Mouse (Mus musculus): ENCODE results near the gene Rsc1a1.

Rsc1a1 gene

DNA sequence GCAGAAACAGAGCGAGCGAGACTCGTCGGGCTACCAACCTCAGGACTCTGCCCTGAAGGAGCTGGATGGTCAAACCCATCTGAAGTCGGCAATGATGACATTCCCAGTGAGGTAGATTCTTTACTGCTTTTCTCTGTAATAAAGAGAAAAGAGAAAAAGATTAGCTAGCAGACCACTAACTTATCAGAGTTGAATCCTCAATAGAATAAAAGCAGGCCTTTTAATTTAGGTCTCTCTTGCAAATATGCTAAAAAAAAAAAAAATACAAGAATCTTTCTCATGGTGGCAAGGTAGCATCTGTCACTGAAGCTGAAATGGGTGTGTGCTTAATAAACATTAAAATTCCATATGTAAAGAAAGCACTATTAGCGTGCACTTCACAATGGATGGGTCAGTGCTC lies at the start of gene Rsc1a1:
Gene Rsc1a1, minus strand, starts transcription at position 101 of the 400 bp plus-strand sequence.
- DNase-seq (ENCODE audit: low spot score): no peak

DNA sequence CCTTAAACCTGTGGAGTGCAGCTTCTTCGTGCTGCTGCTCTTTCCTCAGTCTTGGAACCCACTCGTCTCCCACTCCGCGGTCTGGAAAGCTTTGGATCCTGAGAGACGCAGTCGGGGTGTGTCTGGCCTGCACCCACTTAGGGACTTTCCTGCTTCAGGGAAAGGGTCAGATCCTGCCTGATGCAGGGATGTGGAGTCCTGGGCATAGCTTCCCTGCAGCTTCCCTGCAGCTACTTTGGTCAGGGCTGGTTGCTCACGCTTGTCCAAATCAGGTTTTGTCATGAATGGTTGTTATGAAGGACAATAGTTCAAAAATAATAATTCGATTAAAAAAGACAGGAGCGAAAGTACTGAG lies 49.8 kb upstream of the Rsc1a1 start:
- DNase-seq (ENCODE audit: low spot score): no peak

DNA sequence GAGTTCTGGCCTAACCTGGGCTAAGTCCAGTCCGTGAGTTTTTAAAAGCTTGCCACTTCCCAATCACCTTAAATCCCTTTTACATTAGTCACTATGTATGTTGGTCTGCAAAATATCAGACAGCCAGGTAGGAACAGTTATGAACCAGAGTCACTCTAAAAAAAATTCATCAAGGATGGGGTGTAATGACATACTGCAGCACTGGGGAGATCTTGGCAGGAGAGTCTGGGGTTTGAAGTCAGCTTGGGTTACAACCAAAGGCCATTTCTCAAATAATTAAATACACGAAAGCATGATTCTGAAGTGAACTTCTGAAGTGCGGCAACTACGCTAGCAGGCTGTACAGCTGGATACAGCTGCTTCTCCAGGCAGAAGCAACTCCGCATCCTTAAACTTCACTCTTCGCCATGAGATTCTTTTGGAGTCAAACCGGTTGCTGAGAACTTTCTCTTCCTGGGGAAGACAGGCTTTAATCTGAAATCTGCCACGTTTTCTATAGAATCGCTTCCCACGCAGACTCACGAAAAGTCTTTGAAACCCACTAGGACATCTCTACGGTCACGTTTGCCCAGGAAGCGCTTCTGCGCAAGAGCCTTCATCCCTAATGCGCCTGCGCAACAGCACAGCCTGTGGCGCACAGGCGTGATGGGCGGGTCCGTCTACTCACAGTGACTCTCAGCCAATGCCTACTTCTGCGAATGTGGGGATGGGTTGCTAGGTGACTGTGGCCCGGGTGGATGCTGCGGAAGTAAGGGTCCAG lies 49.2 kb upstream of the Rsc1a1 start:
- DNase-seq (ENCODE audit: low spot score): peak; percentile 89

DNA sequence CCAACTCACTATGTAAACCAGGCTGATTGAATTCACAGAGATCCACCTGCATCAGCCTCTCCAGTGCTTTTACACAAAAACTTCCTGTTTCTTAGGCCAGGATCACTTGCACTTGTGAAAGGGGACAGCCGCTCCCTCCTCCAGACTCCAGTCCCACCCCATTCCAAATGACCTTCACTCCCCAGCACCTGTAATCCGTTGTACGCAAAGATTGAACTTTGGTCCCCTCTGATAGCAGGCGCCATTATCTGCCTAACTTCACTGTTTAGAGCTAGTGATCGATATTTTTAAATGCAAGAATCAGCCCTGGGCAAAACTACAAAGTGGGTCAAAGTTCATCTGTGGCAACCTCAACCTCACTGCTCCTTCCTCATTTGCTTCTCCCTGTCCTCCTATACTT lies 46.4 kb upstream of the Rsc1a1 start:
- no peak for DNase-seq (ENCODE audit: low spot score)

DNA sequence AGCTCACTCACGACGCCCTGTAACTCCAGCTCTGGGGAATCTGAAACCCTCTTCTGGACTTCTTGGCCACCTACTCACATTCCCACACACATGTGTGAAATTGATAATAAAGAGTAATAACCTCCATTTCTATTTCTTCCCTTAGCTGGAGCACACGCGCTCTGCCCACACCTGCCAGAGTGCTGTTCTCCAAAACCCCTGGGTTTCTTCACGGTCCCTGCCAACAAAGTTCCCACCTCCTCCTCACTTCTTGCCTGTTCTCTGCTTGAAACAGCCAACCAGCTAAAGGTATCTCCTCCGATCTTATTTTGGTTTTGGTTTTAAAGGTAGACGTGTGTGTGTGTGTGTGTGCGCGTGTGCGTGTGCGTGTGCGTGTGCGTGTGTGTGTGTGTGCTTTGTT lies 45.0 kb upstream of the Rsc1a1 start:
- DNase-seq (ENCODE audit: low spot score): no peak

DNA sequence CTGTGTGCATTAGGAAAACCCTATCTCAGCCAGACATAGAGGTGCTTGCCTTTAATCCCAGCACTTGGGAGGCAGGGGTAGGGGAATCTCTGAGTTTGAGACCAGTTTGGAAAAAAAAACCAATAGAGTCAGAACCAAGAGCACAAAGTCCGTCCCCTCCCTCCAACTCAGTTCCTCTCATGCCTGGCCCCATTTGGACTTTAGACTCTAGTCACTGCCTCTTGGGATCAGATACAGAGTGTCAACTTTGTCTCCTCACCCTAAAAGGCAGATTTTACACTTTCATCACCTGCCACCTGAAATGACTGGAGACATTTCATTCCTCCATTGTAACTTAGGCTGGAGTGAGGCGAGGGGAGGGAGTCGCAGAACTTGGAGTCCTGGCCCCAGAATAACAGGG lies 43.9 kb upstream of the Rsc1a1 start:
- no peak for DNase-seq (ENCODE audit: low spot score)

DNA sequence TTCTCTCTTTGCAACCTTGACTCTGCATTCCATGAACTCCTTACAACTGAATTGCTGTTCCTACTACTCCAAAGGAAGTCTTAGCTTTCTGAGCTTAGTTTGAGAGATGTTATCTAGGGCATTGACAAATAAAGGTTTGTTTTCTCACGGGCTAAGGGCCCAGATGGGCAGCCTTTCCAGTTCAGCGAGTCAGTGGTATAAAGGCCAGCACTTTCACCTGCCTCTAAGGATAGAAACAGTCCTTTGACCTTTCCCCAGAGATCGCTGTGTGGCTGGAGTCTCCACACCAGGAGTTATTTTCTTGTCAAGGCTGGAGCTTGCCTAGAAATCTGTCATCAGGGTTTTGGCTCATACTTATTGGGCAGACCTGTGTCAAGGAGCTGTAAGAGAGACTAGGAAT lies 40.3 kb upstream of the Rsc1a1 start:
- no peak for DNase-seq (ENCODE audit: low spot score)

DNA sequence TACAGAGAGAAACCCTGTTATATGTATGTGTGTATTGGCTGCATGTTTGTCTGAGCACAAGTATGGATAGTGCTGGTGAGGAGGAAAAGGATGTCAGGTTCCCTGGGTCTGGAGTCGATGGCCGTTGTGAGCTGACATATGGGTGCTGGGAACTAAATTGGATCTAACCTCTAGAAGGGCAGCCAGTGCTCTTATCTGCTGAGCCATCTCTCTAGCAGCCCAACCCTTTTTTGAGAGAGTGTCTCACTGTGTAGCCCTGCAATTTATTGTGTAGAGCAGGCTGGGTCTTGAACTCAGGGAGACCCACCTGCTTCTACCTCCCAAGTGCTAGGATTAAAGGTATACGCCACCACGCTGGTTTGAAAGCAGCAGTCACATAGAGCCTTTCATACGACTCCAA lies 39.9 kb upstream of the Rsc1a1 start:
- no peak for DNase-seq (ENCODE audit: low spot score)

DNA sequence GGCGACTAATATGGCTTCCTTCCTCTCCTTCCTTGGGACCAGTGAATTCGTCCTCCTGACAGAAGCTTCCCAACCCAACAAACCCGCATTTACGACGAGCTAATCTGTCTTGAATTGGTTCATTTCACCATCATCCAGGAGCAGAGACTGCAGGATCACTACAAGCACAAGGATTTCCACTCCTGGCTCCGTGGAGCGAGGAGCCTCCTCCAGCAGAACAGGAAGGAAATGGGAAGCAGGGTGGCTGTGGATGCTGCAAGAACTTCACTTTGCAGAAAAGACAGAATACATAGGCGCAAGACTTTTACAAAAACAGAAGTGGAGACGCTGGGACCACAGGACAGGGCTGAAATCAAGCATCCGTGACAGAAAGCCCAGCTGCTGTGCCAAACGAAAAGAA lies 39.2 kb upstream of the Rsc1a1 start:
- no peak for DNase-seq (ENCODE audit: low spot score)

DNA sequence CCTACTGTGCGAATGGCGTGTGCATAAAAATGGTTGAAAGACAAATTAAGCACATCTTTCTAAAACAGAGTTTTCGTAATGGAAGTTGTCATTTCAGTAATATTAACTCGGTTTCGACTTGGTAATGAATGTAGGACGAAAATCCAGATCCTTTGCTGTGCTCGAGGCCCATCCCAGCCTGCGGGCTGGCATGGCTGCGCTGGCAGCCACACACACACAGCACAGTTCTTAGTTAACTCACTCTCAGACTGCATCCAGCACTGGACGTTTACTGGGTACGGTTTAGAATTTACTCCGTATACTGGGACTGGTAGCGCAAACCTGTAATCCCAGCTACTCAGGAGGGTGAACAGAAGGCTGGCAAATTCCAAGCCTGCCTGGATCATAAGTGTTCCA lies 38.3 kb upstream of the Rsc1a1 start:
- no peak for DNase-seq (ENCODE audit: low spot score)

DNA sequence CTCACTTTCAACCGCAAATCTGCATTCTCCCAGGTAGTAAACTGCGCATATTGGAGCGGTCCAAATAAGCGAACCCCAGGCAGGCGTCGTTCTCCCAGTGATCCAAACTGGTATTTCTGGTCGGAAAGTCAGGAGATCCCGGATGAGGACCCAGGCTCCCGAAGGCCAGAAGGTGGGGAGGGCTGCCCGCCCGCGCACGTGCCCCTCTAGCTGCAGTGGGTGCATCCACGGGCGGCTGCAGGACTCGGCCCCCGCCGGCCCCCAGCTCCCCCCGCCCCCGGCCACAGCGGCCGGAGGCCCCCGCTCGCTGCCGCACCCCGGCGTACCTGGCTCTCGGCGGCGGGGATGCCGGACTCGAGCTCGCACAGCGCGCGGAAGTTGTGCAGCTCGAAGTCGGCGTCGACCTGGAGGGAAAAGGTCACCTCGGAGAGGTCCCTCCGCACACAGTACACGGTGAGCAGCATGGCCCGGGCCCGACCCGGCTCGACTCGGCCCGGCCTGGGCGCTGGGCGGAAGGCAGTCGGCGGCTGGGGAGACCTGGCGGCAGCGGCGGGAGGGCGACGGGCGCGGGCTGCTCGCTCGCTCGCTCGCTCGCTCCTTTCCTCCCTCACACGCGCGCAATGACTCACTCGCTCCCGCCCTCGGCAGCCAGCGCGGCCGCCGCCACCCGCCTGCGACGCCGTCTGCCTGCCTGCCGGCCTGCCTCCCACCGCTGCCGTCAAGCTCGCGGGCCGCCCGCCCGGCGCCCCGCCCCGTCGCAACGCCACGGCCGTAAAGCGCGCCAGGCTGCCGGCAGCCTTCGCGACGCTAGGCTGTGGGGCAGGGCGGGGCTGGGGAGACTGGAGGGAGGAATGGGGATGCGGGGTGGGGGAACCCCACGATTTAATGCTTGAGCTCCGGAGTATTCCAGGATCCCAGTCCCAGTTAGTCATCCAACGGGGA lies 37.6 kb upstream of the Rsc1a1 start, which contains the start of gene Ddi2:
Gene Ddi2, minus strand, starts transcription at position 689 of the 942 bp plus-strand sequence.
- peak; percentile 93 for DNase-seq (ENCODE audit: low spot score)

DNA sequence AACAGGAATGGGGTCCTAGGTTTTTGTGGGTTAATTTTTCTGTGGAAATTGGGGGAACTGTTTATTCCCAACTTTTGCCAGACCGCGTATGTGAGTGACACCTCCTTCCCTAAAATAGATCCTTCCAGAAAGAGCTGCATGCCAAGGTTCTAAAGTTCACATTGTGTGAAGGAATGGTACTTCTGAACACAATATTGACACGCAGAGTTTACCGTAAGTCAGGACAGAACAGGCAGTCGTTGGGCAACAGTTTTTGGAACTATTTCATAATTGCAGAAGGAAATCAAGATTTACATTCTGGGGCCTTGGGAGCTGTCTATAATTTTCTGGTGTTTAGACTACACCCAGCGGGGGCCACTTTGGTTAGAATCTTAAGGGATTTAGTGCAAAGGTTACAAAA lies 36.6 kb upstream of the Rsc1a1 start:
- no peak for DNase-seq (ENCODE audit: low spot score)

DNA sequence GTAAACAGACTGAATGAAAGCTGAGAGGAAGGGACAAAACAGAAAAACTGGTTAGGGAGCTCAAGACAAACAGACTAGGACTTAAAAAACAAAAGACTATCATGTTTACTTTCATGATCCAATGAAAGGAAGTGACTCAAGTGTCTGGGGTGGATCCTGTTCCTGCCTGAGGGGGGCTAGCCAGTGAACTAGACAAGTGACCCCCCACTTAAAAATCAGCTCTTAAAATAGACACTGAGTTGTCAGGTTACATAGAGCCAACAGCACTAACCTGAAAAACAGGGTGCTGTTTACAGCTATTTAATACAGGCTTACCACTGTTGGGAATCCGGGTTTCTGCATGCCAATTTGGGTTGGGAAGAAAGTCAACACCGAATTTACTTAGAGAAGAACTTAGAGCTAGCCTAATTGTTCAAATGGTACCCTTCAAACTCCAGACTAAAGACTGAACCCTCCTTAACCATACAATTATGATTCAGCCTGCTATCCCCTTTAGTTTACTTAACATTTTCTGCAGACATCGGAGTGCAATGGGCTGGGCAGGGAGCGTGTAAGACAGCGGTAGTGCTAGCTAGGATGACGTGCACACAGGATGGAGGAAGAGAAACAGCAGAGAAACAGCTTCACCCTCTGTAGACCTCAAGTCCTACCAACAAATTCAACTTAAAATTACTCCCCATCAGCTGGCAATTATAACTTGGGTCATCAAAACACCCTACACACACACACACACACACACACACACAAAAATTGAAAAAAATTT lies 35.5 kb upstream of the Rsc1a1 start:
- no peak for DNase-seq (ENCODE audit: low spot score)

DNA sequence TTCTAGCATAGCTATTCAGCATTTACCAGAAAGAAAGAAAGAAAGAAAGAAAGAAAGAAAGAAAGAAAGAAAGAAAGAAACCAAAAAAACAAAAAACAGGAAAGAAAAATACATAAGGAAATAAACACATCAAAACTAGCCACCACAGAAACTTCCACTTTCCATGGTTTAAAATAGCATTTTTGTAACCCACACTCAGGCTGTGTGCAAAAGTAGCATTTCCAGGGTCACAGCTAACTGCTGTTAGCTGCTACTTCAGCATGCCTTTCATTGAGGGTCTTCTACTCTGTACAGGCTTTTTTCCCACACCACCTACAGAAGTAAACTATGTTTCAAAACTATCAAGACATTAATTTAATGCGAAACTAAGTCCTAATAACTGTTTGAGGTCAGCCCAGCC lies 33.9 kb upstream of the Rsc1a1 start:
- no peak for DNase-seq (ENCODE audit: low spot score)

DNA sequence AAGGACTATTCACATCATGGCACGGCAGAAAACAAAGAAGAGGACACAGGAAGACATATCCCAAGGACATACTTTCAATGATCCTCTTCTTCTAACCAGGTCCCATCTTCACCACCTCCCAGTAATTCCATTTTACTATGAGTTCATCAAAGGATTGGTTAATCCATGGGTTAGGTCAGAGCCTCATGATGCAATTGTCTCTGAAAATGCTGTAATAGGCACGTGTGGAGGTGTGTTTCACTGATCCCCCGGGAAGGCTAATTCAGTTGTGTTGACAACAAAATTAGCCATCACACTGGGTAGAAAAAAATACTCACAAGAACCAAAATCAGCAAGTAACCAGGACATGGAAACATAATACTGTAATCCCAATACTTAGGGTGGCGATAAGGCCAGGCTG lies 32.2 kb upstream of the Rsc1a1 start:
- no peak for DNase-seq (ENCODE audit: low spot score)

DNA sequence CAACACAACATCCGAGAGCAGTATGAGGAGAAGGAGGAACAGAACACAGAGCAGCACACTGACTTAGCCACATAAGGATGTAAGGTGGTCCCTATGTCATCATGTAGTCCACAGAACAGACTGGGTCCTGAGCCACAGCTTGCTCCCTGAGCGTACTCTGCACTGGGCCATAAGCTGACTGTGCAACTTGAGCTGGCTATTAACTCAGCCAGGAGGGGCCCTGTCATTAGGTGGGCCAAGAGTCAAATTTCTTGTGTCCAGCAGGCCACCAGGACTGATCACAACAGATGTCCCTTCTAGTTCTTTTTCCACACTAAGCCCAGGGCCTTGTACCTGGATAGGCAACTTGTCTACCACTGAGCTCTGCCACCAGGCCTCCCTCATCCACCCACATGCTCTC lies 29.6 kb upstream of the Rsc1a1 start:
- DNase-seq (ENCODE audit: low spot score): no peak

DNA sequence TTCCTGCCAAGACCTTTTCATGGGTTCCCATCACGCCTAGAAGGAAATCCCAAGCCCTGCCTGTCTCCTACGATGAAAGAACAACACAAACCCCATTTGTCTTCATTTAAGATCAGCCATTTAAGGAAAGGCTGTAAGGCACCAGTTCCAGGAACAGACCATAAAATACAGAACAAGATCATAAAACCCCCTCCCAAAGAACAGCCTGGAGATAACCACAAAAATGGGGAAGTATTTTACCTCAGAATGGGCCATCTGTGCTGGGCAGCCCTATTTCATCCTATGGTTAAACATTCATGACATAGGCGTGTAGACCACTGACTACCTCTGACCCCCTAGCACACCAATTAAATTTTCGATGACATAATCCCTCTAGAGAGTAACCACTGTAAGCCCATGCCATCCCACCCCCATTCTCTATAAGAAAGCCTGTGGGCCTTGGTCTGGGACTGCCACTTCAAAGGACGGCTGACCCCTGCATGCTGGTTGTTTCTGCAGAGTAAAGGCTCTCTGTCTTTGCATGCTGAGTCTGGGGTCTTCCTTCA lies 28.3 kb upstream of the Rsc1a1 start:
- no peak for DNase-seq (ENCODE audit: low spot score)

DNA sequence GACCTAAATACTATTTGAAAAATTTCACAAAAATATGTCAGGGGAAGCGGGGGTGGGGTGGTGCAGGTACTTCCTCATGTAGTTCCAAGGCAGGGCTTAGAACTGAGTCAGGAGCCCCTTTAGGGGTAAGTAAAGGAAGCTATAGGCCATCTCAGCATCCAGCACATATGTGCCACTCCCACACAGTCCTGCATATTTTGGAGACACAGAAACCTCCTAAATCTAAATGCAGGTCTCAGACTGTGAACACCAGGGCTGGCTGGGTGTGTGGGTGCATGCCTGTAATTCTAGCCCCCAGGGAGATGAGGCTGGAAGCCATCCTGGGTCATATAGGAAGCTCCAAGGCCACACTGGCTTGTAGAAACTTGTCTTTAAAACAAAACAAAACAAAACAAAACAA lies 25.9 kb upstream of the Rsc1a1 start:
- DNase-seq (ENCODE audit: low spot score): no peak

DNA sequence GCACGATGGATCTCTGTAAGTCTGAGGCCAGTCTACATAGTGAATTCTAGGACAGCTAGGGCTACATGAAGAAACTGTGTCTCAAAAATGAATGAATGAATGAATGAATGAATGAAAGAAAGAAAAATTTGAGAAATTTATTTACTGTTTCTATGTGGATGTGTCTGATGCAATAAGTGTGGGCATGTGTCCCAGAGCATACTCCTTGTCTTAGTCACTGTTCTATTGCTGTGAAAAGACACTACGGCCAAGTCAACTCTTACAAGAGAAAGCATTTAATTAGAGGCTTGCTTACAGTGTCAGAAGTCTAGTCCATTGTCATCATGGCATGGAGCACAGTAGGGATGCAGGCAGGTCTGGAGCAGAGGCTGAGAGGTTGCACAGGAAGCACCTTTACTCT lies 23.6 kb upstream of the Rsc1a1 start:
- DNase-seq (ENCODE audit: low spot score): no peak

DNA sequence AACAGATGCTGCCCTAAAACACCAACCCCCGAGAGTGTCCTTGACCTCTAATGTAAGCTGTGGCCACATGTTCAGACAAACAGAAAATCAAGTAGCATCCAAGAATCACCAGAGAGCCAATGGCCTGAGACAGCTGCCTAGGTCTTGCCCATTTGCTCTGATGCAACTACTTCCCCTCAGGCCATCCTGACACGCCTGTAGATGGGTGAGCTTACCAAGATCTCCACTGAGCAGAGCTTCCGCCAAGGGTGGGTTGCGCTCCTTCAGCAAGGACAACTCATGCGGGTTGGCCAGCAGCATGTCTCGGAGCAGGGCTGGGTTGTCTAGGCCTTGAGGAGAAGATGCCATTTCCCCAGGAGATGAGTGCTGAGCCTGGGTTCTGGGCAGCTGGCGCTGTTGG lies 22.6 kb upstream of the Rsc1a1 start:
- DNase-seq (ENCODE audit: low spot score): no peak

DNA sequence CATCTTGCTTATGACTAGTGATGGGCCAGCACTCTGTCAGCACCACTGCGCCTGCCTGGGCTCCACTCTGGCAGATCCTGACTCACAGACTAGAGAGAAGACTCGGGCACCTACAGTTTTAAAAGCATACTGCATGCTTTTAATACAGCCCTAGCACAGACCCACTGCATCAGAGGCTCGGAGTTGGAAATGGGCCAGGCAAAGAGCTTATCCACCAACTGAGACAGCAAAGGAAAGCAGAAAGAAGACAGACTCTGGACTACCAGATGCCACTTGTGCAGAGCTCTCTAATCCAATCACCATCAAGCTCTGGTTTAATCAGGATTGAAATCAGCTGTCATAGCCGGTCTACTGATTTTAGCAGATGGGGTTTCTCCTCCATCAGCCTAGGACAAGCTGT lies 19.9 kb upstream of the Rsc1a1 start:
- DNase-seq (ENCODE audit: low spot score): peak; percentile 48

DNA sequence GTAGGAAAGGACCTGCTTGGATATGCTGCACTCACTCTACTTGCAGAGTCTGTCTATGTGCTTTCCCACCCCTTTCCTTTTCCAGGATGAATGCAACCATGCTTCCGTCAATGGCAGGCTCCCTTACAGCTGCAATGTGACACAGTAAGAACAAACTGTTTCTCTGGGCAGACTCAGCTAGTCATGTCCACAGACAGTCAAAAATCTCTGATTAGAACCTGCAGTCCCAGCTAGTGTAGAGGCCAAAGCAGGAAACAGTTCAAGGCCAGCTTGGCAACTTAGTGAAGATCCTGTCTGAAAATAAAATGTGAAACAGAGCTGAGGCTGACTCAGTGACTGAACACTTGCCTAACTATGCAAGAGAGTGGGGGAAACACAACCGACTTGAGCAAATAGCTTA lies 19.2 kb upstream of the Rsc1a1 start:
- DNase-seq (ENCODE audit: low spot score): no peak

Measured in testis, postnatal 10 days (tissue).